Mouse (Mus musculus): Measurements from ENCODE around the gene Jtb.

GRCm38 (mm10) chr3:90256731-90257530 lies 25.5 kb downstream of the Jtb start:
- TF ChIP-seq CTCF (conservative IDR thresholded peaks at IDR 0.05; ENCODE audit: low read length) = no peak
- TF ChIP-seq POU5F1 (IDR thresholded peaks at IDR 0.05; ENCODE audit: borderline replicate concordance, low read length) = no peak
- no peak for TF ChIP-seq NANOG (IDR thresholded peaks at IDR 0.05; ENCODE audit: borderline replicate concordance, low read length)

Data from E14TG2a.4 (cell line).